In the genomic region with DNA sequence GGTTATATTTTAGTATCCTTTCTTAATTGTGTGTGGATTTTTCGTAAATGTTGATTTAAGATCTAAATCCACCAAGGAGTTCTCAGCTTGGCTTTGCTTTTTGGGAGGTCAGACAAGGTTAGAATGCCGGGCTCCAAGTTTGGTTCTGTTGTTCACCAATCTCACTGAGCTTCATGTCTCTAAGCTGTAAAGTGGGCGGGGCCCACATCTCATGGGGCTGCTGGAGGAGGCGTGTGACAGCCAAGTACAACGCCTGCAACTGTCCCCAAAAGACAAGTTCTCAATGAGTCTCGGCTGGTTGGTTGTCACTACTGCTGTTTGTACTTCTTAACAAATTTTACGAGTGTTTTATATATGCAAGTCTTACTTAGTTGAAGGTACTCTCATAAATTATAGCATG, we compare ENCODE assay signal across 15 mouse cellular contexts.
"Had no signal": no experiment of that assay in that cellular context is flagged by ENCODE, and none has a peak within 500 bp of the region (broad histone marks: within the 10 kb centered on the region; RNA-seq: fewer than 3 reads in every experiment).

No protein-coding gene starts in this region.

- H3K9me3 ChIP-seq: limb, embryonic 15.5 days; liver, embryonic 12.5 days; midbrain, embryonic 12.5 days; neural tube, embryonic 13.5 days; stomach, embryonic 15.5 days had no signal

- H3K4me2 ChIP-seq: limb, embryonic 15.5 days; liver, embryonic 12.5 days; lung, embryonic 14.5 days; midbrain, embryonic 12.5 days; neural tube, embryonic 13.5 days; stomach, embryonic 15.5 days had no signal

- H3K27ac ChIP-seq: limb, embryonic 15.5 days; liver, embryonic 12.5 days; macrophage; midbrain, embryonic 12.5 days; neural tube, embryonic 13.5 days; stomach, embryonic 15.5 days had no signal

- H3K4me1 ChIP-seq: limb, embryonic 15.5 days; liver, embryonic 12.5 days; megakaryocyte, embryonic 14.5 days; stomach, embryonic 15.5 days had no signal

- H3K36me3 ChIP-seq: limb, embryonic 15.5 days; liver, embryonic 12.5 days; midbrain, embryonic 12.5 days; neural tube, embryonic 13.5 days; stomach, embryonic 15.5 days had no signal

- H3K27me3 ChIP-seq: limb, embryonic 15.5 days; liver, embryonic 12.5 days; megakaryocyte, embryonic 14.5 days; midbrain, embryonic 12.5 days; neural tube, embryonic 13.5 days; stomach, embryonic 15.5 days had no signal

- DNase-seq: kidney, postnatal 14 days; layer of hippocampus, adult 9-11 months; layer of hippocampus, postnatal 36 days; lung, embryonic 14.5 days; lung, postnatal 10 days; right cerebral cortex, postnatal 4 days; thymus, adult 2 months; thymus, postnatal 25 days had no signal

- H3K9ac ChIP-seq: limb, embryonic 15.5 days; liver, embryonic 12.5 days; lung, embryonic 14.5 days; midbrain, embryonic 12.5 days; neural tube, embryonic 13.5 days; stomach, embryonic 15.5 days had no signal

- H3K4me3 ChIP-seq: limb, embryonic 15.5 days; liver, embryonic 12.5 days; megakaryocyte, embryonic 14.5 days; midbrain, embryonic 12.5 days; neural tube, embryonic 13.5 days; stomach, embryonic 15.5 days had no signal
